Mouse (Mus musculus) forebrain, embryonic 10.5 days (tissue): Measurements from ENCODE around the gene Bcorl1. TPM values are rescaled to one million over a fixed set of nuclear protein-coding genes. Genes with fewer than 3 reads are reported as not detected.

Experiments
- DNase-seq: peaks from one replicate; pipeline ENCODE4 v3.0.0-alpha.2; 2017; ENCODE audit warnings: low spot score; ENCODE audit errors: extremely low spot score
- H3K27ac ChIP-seq: fragments of 300-500 bp; sonication (generic); 2 replicates; pipeline ENCODE4 v1.5.1; 2016; ENCODE audit warnings: mild to moderate bottlenecking
- H3K27me3 ChIP-seq: fragments of 300-500 bp; sonication (generic); 2 replicates; pipeline ENCODE4 v1.6.1; 2016; ENCODE audit warnings: mild to moderate bottlenecking; ENCODE audit not compliant: poor library complexity, severe bottlenecking
- H3K36me3 ChIP-seq: fragments of 300-500 bp; sonication (generic); replicated peaks from 2 replicates; pipeline ENCODE4 v1.6.1; 2016; ENCODE audit warnings: mild to moderate bottlenecking, moderate library complexity
- H3K4me1 ChIP-seq: fragments of 300-500 bp; sonication (generic); 2 replicates; pipeline ENCODE4 v1.6.1; 2016
- H3K4me3 ChIP-seq: fragments of 300-500 bp; sonication (generic); 2 replicates; pipeline ENCODE4 v1.5.1; 2016; ENCODE audit warnings: mild to moderate bottlenecking, moderate library complexity
- H3K9me3 ChIP-seq: fragments of 300-500 bp; sonication (generic); 2 replicates; pipeline ENCODE4 v1.6.1; 2016; ENCODE audit warnings: mild to moderate bottlenecking, moderate library complexity
- WGBS: fragments of 180-500 bp; shearing (Covaris S2); methylation state at CpG from one replicate; pipeline ENCODE4 v1.1.7; 2016; 5-methylcytosine and 5-hydroxymethylcytosine counted together
- polyA plus RNA-seq: library from polyadenylated mRNA; unstranded; fragments of >200 nt; fragmentation: Nextera tagmentation; extraction: Ambion mirVana; gene quantifications from 2 replicates; pipeline ENCODE4 v1.2.1, GENCODE M21; 2016

Bcorl1 gene
- polyA plus RNA-seq, 1 experiment from 2014 or later, result 6.2 TPM

DNA sequence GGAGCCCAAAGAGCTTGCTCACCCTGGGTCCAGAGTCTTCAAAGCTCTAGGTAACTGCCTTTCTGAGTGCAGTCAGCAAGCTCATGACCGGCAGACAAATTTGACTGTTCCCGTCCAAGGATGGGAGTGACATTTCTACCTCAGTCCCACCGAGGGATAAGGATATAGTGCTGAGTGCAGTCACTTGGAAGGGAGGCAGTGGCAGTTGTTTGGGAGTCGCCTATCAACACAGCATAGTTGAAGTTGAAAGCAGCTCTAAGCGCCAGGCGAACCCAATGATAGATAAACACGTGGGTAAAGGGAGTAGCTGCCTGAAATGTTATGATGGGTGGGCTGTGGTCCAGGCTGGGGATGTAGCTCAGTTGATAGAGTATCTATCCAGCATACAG is 69.2 kb downstream of the Bcorl1 start:
- H3K36me3 ChIP-seq, result peaks cover 15% of the 10 kb centered on the region
- no peaks in the 10 kb centered on the region for H3K9me3 ChIP-seq
- WGBS, result 25% methylated on average over 7 of the region's 7 CpGs
- H3K4me3 ChIP-seq, result peak overlapping the region; percentile 50; the same call in 1 of the 2 replicates
- H3K27me3 ChIP-seq, result no peaks in the 10 kb centered on the region
- no peak overlapping the region for H3K27ac ChIP-seq
- peaks cover 5% of the 10 kb centered on the region for H3K4me1 ChIP-seq
- no peak for DNase-seq

DNA sequence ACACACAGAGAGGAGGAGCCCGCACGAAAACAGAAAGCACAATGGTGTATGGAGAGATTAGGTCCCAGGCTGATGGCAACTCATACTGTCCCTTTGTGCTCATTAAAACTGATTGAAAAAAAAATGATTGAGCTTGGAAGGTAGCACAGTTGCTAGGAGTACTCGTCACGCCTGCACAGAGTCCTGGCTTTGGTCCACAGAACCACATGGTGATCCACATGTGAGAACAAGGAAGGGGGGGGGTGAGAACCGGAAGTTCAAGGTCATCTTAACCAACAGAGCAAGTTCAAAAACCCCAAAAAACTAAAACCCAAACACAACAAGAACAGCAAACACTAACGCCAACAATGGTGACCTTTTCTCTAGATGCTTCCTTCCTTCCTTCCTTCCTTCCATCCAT is 71.5 kb downstream of the Bcorl1 start:
- 90% methylated on average over 6 of the region's 6 CpGs for WGBS
- Histone ChIP-seq H3K9me3 (no peaks in the 10 kb centered on the region), H3K36me3 (no peaks in the 10 kb centered on the region; the same call in 1 of the 2 replicates), H3K27ac (no peak overlapping the region), H3K4me3 (no peak overlapping the region), H3K27me3 (no peaks in the 10 kb centered on the region), H3K4me1 (peaks cover 5% of the 10 kb centered on the region)
- no peak for DNase-seq

DNA sequence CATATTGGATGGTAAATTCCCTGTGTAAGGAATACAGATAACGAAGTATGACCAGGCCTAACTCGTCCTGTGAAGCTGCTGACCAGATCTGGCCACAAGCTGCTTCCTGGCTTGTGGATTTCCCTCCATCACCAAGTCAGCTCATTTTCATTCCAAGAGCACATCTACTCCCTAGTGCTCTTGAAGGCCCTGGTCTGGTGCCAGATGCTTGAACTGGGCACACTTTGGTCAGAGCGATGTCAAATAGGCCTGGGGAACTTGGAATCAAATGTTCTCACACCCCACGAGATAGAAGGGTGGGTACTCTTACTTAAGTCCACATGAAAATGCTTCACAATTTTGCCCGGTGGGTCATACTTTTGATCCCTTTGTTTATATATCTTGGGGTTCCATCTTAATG is 73.1 kb downstream of the Bcorl1 start:
- 92% methylated on average over 5 of the region's 5 CpGs for WGBS
- Histone ChIP-seq H3K27ac (no peak overlapping the region), H3K4me3 (no peak overlapping the region), H3K27me3 (no peaks in the 10 kb centered on the region), H3K36me3 (no peaks in the 10 kb centered on the region; the same call in 1 of the 2 replicates), H3K9me3 (no peaks in the 10 kb centered on the region), H3K4me1 (peaks cover 5% of the 10 kb centered on the region)
- DNase-seq, result no peak

DNA sequence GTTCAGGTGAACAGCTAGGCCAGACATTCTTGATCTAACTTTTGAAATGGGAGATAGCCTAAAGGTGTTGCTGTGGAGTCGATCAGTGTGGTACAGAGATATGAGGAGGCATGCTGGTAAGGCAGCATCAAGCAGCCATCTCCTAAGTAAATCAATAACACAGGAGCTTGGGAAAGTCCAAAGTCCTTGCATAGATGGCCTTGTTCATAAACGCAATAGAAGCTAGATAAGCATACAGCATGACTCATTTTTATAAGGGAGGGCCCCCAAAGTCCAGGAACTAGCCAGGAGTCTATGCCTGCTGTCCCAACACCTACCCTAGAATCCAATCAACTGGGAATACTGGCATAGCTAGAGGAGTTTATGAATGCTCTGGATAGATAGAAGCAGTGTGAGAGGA is 77.3 kb downstream of the Bcorl1 start:
- 84% methylated on average over 2 of the region's 2 CpGs for WGBS

DNA sequence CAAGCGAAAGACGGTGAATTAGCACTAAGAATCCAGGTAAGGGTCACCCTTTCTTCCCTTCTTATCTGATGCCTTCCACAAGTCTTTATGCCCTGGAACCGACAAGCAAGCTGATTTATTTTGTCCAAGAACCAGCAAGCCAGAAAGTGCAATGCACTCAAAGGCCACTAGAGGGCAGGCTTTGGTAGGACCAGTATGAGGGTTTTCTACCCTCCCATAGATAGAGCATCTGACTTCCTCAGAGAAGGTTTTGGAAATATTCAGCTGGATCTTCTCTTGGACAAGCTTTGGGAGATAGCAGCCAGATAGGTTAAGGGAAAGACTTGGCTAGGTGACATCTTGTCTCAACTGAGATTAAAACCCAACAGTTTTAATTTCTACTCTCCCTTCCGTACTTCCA is 81.8 kb downstream of the Bcorl1 start:
- H3K36me3 ChIP-seq, result no peaks in the 10 kb centered on the region
- peaks cover 3% of the 10 kb centered on the region; the same call in 1 of the 2 replicates for H3K4me1 ChIP-seq
- peak; percentile 54 for DNase-seq
- H3K27me3 ChIP-seq, result no peaks in the 10 kb centered on the region
- no peaks in the 10 kb centered on the region for H3K9me3 ChIP-seq
- H3K27ac ChIP-seq, result no peak overlapping the region
- no peak overlapping the region for H3K4me3 ChIP-seq
- 27% methylated on average over 4 of the region's 4 CpGs for WGBS

More for the DNA sequence above, 77.3 kb downstream of the Bcorl1 start:
- Histone ChIP-seq H3K9me3 (no peaks in the 10 kb centered on the region), H3K27me3 (no peaks in the 10 kb centered on the region), H3K4me1 (no peaks in the 10 kb centered on the region), H3K27ac (no peak overlapping the region), H3K36me3 (no peaks in the 10 kb centered on the region; the same call in 1 of the 2 replicates), H3K4me3 (no peak overlapping the region)
- no peak for DNase-seq

DNA sequence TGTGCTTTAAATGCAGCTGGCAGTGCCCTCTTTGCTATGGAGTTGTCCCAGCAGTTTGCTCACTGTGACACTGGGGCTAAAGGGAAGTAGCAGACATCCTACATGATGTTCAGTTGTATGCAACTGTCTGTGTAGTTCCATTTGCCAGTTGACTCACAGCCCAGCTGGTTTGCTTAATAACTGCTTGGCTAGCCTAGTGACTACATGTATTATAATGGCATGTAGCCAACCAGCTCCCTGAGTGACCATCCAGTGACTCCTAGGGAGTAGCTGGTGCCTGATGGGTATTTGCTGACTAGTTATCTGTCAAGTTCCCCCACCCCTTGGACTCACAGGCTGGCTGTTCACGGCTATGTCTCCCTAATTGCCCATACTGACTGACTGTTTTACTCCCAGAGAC is 82.5 kb downstream of the Bcorl1 start:
- Histone ChIP-seq H3K36me3 (no peaks in the 10 kb centered on the region), H3K4me3 (no peak overlapping the region), H3K27me3 (no peaks in the 10 kb centered on the region), H3K4me1 (peaks cover 3% of the 10 kb centered on the region; the same call in 1 of the 2 replicates), H3K9me3 (no peaks in the 10 kb centered on the region), H3K27ac (no peak overlapping the region)
- WGBS, result 85% methylated on average over 1 of the region's 1 CpGs
- DNase-seq, result no peak

DNA sequence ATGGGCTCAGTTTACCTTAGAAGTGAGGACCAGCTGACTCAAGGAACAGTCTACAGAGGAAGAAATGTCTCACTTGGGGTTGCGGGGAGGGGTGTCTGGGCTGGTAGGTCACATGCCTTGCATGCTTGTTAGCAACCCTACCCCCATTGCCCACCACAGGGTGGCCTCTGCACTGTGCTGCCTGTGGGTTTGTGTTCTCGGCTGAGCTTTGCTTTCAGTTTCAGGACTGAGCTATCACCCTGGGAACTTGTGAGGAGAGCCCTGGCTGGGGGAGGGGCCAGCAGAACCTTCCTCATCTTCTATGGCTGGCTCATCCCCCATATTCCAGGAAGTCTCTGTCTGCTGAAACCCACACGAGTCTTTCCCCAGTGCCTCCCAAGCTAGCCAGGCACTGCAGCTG is 83.4 kb downstream of the Bcorl1 start:
- Histone ChIP-seq H3K36me3 (no peaks in the 10 kb centered on the region), H3K9me3 (no peaks in the 10 kb centered on the region), H3K4me1 (peaks cover 5% of the 10 kb centered on the region; the same call in 1 of the 2 replicates), H3K4me3 (no peak overlapping the region), H3K27ac (no peak overlapping the region), H3K27me3 (no peaks in the 10 kb centered on the region)
- DNase-seq, result no peak
- whole genome bisulfite sequencing, result 49% methylated on average over 3 of the region's 3 CpGs

DNA sequence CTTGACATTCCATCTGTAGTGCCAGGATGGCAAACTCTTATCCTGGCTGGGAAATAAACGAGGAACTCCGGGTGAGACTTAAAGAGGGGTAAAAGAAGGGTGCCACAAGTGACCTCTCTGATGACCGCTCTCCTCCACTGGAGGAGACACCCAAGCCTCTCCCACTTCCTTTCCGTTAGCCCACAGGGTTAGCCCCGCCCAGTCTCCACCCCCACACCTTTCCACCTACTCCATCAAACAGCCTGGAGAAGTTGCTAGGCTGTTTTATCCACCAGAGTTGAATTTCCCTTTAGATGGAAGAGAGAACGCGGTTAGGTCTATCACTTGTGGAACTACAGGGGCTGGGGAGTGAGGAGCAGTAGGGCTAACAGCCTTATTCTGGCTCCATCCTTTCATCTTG is 84.1 kb downstream of the Bcorl1 start:
- Histone ChIP-seq H3K36me3 (no peaks in the 10 kb centered on the region), H3K4me1 (peaks cover 8% of the 10 kb centered on the region; the same call in 1 of the 2 replicates), H3K27ac (no peak overlapping the region), H3K4me3 (no peak overlapping the region), H3K9me3 (no peaks in the 10 kb centered on the region), H3K27me3 (no peaks in the 10 kb centered on the region)
- WGBS, result 71% methylated on average over 7 of the region's 7 CpGs
- no peak for DNase-seq

DNA sequence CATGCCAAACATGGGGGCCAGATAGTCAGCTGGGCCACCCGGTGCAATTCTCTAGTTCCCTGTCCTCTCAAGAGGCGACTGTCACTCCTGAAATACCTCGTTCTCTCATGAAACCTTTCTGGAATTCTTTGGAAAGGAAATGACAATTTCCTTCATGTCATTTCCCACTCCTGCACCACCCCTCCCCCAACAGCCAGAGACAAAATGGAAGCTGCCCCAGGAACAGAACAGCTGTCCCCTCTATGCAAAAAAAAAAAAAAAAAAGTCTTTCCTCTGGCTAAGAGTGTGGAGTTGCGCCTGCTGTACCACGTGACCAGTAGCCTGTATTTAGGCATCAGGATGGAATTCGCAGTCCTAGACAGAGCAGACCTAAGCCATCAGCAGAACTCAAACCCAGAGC is 87.1 kb downstream of the Bcorl1 start:
- no peak overlapping the region for H3K4me3 ChIP-seq
- no peak overlapping the region for H3K27ac ChIP-seq
- H3K9me3 ChIP-seq, result no peaks in the 10 kb centered on the region
- H3K4me1 ChIP-seq, result peaks cover 9% of the 10 kb centered on the region
- no peaks in the 10 kb centered on the region for H3K36me3 ChIP-seq
- no peaks in the 10 kb centered on the region for H3K27me3 ChIP-seq
- 87% methylated on average over 6 of the region's 6 CpGs for WGBS
- DNase-seq, result no peak

DNA sequence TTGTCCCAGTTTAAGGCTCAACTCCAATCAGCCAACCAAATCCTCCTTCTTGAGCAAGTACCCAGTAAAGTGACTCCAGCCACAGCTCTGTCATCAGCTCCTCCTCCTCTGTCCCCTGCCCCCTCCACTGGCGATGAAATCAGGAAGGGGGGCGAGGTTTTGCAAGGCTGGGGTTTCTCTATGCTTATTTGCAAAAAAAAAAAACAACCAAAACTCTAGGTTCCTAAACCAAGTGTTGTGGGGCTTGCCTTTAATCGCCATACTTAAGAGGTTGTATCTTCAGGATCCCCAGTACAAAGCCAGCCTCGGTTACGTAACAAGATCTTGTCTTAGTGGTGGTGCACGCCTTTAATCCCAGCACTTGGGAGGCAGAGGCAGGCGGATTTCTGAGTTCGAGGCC is 87.5 kb downstream of the Bcorl1 start:
- peaks cover 13% of the 10 kb centered on the region for H3K4me1 ChIP-seq
- WGBS, result 82% methylated on average over 8 of the region's 8 CpGs
- H3K9me3 ChIP-seq, result no peaks in the 10 kb centered on the region
- H3K36me3 ChIP-seq, result no peaks in the 10 kb centered on the region
- no peak overlapping the region for H3K4me3 ChIP-seq
- H3K27me3 ChIP-seq, result no peaks in the 10 kb centered on the region
- H3K27ac ChIP-seq, result no peak overlapping the region
- DNase-seq, result no peak

DNA sequence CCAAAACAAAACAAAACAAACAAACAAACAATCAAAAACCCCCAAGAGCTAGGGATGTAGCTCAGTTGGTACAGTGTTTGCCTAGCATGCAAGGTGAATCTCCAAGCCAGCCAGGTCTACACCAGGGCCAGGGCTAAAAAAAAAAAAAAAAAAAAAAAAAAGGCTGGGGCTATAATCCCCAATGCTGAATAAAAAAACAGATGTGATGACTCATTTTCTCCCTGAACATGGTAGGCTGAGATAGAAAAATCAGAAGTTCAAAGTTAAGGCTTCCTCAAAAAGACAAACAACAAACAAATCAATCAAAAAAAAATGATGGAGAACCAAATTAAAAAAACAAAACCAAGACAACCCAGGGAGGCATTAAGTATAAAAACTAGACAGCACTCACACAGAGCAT is 87.9 kb downstream of the Bcorl1 start:
- H3K27me3 ChIP-seq, result no peaks in the 10 kb centered on the region
- H3K4me3 ChIP-seq, result no peak overlapping the region
- H3K27ac ChIP-seq, result no peak overlapping the region
- no peak for DNase-seq
- H3K36me3 ChIP-seq, result no peaks in the 10 kb centered on the region
- peaks cover 15% of the 10 kb centered on the region for H3K4me1 ChIP-seq
- H3K9me3 ChIP-seq, result no peaks in the 10 kb centered on the region

DNA sequence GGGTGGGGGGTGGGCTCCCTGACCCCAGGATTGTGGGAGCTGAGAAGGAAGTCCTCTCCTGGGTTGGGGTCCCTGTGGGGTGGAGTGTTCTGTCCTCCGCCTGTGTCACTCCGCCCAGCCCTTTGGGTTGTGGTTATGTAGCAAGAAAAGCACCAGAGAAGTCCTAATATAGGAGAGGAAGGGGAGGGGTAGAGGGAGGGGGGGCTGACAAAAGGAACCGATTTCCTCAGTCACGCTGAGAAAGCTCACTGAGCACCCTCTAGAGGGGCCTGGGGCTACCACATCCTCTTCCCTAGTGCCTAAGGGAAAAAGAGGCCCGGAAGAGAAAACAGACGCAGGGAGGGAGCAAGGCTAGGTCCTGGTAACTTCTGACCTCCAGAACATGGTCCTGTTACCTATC is 88.4 kb downstream of the Bcorl1 start:
- WGBS, result 36% methylated on average over 6 of the region's 6 CpGs
- peaks cover 15% of the 10 kb centered on the region for H3K4me1 ChIP-seq
- H3K27me3 ChIP-seq, result no peaks in the 10 kb centered on the region
- no peak overlapping the region for H3K27ac ChIP-seq
- no peak overlapping the region for H3K4me3 ChIP-seq
- no peaks in the 10 kb centered on the region for H3K36me3 ChIP-seq
- DNase-seq, result no peak
- H3K9me3 ChIP-seq, result no peaks in the 10 kb centered on the region

DNA sequence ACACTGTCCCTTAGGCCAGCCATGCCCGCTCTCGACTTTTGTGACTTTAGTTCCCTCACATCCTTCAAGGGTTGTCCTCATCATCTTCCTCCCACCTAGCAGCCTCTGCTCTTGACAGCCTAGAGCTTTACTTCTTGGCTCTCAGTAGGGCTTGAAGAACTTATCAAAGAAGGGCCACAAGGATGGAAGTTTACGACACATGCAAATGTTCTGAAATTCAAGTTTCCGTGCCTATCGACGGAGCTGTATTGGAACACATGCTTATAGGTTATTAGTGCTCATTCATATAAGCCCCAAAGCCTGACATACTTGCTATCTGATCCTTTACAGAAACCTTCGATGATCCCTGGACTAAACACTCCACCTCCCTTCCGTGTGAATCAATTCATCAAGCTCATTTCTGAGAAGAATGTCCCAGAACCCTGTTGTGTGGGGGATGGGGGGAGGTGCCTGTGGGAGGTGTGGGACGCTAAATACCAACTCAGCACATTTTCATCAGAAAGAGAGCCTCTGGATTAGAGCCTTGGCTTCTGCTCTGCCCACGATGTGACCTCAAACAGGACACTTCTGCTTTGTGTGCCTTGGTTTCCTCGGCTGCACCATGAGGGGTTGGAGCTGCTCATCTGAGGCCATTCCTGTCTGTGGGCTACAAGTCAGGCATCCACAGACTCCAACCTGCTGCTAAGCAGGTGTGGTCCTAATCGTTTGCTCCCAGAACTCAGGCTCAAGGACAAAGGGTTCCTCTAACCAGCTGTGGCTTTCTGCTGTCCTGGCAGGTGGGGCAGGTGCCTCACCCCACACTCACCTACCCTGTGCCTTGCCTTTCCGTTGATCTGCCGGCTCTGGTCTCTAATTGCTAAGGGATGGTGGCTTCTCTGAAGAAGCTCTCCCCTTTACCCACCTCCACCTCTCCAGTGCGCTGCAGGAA is 91.7 kb downstream of the Bcorl1 start:
- H3K36me3 ChIP-seq, result no peaks in the 10 kb centered on the region
- no peak overlapping the region for H3K27ac ChIP-seq
- DNase-seq, result no peak
- 67% methylated on average over 15 of the region's 15 CpGs for WGBS
- no peak overlapping the region for H3K4me3 ChIP-seq
- peaks cover 12% of the 10 kb centered on the region for H3K4me1 ChIP-seq
- H3K9me3 ChIP-seq, result no peaks in the 10 kb centered on the region
- no peaks in the 10 kb centered on the region for H3K27me3 ChIP-seq
